Mouse (Mus musculus): Measurements from ENCODE around the gene Agap3.

DNA sequence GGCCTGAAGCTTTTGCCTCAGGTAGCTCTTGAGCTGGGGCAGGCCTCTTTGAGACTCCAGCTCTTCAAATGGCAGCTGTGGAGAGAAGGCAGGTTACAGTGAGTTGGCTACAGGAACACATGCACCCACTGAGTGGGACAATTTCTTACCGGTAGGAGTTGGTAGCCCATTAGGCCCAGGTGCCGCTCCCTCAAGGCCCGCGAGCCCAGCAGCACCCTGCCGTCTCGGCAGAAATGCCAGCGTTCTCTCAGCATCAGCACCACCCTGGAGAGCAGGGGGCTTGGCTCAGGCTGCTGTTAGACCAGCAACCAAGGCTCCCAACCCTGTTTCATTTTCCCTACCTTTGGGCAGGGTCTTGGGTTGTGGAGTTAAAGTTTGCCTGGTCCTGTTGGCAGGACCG is 10.8 kb upstream of the Agap3 start:
- TF ChIP-seq CTCF (IDR thresholded peaks at IDR 0.05; ENCODE audit: low read depth, low read length) (no peak), POLR2A (IDR thresholded peaks at IDR 0.05; ENCODE audit: insufficient read depth, low read length) (no peak)
